Mouse (Mus musculus) lung, postnatal 25 days (tissue): ENCODE measurements at regions not wholly inside any gene's neighbourhood (a gene's known extent, or its start where the extent isn't known, plus 50 kb on each side); places are given as distances from the start of the nearest gene placed in this dataset.

Source experiments
- DNase-seq: peaks from one replicate; pipeline ENCODE4 v3.0.0; 2022; ENCODE audit warnings: low spot score

DNA sequence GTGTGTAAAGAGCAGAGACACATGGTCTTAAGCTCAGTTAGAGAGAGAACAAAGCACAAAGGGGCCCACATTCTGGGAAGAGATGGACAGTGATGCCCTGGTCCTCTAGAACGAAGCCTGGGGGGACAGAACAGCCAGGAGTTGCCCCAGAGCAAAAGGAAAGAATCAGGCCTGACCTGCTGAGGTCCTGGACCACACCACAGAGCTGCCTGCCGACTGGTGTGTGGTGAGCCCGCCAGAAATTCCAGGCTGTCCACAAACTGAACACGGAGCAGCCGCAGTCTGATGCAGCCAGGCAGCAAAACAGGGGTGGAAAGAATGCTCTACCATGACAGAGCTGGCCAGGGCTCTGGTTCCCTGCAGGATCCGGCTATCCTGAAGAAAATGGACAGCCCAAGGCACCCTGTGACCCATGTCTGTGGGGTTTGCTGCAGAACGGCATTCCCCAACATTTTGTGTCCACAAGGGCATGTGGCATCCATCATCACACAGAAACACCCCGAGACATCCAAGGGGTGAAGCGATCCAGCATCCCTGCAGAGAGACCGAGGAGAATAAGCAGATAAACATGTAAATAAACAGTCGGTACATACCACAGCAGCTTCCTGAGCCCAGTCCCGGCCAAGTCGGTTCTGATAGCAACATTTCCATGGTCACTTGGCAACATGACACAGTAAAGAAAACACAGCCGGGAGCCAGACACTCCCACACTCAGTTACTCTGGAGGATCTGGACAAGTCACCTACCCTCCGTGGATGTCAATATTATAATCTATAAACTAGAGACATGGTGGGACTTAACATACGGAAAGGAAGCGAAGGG is 65.3 kb upstream of the Pomp start:
- peak; percentile 26 for DNase-seq

DNA sequence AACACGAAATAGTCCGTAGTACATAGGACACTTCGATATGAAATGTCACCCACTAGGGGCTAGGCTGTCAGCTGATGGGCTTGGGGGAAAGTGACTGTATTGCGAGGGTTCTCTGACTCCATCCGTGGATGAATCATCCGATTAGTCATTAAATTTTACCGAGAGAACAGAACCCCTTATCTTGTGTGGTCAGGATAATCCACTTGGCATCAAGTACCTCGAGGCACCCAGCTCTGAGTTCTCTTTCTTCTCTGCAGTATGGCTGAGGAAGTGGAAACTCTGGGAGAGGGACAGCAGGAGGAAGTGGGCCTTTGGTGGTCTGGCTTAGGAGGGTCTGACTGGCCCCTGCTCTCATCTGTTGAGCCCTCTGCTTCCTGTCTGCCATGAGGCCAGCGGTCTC is 67.2 kb upstream of the Pomp start:
- DNase-seq = no peak

DNA sequence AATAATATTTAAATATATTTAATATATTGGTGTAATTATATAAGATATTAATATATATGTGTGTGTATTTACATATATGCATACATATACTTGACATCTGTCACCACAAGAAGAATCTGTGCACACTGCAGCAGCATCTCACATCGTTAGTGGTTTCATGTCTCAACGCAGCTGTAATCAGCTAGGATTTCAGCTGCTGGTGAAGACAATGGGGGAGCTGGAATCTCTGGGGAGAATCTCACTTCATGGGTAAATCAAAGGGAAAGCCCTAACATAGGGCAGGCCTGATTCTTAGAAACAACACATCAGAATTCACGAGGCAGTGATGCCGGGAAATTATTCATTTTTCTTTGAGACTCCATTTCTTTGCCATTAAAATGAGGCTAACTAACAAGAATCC is 66.8 kb upstream of the Flt1 start:
- DNase-seq = no peak

DNA sequence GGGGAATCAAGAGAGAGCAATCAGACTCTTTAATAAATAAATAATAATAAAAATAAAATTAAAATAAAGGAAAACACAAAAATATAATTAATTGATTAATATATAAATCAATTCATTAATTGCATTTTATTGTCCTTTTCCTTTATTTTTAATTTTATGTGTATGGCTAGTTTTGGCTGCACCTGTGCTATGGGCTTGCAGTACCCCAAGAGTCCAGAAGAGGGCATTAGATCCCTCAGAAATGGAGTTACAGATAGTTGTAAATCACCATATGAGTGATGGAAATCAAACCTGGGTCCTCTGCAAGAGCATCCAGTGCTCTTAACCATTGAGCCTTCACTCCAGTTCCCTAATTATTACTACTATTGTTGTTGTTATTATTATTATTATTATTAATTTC is 65.3 kb upstream of the Flt1 start:
- DNase-seq = no peak

DNA sequence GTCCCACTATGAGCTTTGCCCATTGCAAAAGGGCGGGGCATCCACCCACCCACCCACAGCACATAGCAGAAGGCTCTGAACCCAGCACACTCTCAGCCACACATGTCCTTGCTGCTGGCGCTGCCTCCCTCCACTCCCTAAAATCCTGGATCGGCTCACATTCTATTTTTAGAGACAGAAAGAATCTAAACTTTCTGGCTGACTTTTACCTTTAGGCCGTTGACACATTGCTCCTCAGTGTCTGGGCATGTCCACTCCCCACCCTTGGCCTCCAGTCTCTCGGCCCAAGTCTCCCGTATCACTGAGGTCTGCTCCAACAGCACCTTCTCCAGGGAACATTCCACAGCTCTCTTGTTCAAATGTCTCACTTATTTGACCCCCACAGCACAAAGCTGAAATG is 62.7 kb upstream of the Flt1 start:
- DNase-seq = no peak

DNA sequence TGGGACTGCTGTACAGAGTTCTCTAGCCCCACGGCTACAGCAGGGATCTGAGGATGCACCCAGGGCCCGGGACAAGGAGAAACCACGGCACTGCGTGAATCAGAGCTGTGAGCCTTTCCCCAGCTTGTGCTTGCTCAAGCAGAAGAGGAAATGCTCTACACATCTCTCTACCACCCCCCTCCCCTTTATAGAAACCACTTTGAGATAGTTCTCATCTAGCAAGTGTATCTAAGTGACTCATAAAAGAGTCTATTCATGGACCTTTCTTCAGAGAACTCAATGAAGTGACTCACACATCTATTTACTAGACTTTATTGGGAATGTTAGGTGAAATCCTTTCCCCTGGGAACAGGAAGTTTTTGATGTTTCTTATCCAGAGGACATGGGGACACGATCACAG is 61.0 kb upstream of the Flt1 start:
- DNase-seq = peak; percentile 19

DNA sequence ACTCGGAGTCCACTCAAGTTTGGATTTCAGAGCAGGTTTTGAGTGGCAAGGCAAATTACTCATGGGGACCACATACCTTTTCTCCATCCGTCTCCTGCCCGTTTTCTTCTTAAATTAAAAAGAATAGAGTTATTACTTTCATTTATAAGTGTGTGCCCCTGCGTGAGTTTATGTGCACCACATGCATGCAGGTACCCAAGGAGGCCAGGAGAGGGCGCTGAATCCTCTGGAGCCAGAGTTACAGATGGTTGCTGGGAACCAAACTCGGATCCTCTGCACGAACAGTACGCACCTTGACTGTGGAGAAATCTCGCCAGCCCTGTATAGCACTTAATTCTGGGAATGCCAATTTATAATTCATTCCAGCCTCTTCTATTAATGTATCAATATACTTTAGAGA is 58.3 kb upstream of the Flt1 start:
- no peak for DNase-seq

DNA sequence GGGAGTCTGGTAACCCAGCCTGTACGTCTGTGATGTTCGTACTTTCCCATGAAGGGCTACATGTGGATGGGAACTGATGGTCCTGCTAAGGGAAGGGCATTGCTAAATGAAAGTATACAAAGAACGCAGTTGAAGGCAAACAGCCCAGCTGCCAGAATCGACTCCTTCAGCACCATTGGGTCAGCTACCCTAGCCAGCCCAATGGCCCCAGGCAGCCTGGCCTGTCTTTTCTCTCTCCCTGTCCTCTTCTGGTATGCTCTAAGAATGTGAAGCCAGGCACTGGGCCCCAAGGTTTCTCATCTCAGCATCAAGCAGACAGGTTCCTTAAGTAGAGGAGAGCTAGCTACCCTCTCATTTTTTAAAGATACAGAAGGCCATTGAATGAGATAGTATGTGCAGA is 57.7 kb upstream of the Flt1 start:
- DNase-seq = no peak

DNA sequence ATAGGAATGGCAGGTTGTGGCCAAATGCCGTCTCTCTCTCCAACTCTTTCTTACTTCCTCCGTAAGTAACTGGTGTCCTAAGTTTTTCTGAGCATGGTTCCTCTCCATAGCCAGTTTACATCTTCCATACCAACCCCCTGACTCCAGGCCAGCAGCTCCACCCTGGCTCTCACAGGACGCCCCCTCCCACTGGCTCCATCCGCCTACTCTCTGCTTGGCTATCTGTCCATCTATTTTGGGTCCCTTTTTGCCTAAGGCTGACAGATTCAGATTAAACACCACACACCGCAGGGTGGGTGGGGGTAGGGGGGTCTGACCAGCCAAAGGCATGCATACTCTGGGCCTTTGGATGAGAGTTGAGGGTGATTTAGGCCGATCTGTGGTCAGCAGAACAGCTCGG is 57.0 kb upstream of the Flt1 start:
- no peak for DNase-seq

DNA sequence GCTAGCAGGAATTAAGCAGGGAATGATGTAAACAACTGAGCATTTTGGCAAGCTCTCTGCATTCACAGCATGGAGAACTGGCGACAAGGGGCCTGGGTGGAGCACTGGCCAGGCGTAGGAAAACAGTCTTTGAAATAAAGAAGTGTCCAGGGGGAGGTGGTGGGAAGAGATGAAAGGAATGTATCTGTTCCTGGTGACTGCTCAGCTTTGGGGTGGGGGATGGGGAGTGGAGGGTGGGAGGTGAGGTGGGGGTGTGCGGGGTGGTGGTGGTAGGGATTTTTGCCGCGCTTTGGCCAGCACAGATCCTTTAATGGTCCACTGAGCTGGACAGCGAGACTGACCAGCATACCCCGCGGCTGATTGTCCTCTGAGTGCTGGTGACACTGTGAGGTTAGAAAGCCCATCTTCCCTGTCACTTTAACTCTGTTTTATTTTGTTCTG is 56.5 kb upstream of the Flt1 start:
- no peak for DNase-seq

DNA sequence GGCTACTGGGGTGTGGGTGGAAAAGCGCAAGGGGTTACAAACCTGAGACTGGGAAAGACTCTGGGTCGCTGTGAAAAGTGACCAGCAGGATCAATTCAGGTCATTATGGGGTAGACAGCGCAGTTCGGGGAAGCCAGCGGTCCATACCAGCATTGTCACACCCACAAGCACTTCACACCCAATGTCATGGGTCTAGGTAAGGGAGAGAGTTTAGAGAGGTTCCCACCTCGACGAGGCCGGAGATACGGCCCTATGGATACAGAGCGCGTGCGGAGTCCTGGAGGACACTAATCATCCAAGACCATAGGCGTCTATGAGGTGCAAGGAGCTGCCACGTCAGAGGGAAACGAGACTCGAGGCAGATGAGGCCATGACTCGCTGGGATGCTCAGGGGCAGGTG is 55.4 kb upstream of the Flt1 start:
- no peak for DNase-seq

DNA sequence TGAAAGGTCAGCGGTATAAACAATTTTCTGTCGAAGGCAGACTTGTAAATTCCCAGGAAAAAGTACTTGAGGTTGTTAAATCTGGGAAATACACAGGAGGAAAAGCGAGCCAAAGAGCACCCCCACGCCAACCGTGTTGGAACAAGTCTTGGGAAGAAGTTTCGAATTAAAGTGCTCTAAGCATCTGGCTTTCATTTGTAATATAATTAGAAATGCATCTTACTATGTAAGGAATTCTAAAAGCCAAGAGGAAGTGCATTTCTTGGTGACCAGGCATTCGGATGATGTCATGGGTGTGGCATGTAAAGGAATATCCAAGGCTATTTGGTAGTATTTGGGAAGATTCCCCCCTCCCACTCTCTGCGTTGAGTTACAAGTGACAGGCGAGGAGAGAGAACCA is 52.7 kb upstream of the Flt1 start:
- no peak for DNase-seq
